Mouse (Mus musculus) intestine, postnatal 0 days (tissue): ENCODE data around the gene Trpv4. TPM values are rescaled to one million over a fixed set of nuclear protein-coding genes. Genes with fewer than 3 reads are reported as not detected.

Experiments
- ATAC-seq: fragments of 200-750 bp; cut with Nextera tagmentation; 2 replicates; pipeline ENCODE4 v1.8.0; 2017; ENCODE audit warnings: mild to moderate bottlenecking, moderate TSS enrichment, moderate library complexity
- H3K27ac ChIP-seq: fragments of 300-500 bp; sonication (generic); 2 replicates; pipeline ENCODE4 v1.5.1; 2014; ENCODE audit warnings: mild to moderate bottlenecking, low read depth, low read length, moderate library complexity
- H3K27me3 ChIP-seq: fragments of 300-500 bp; sonication (generic); replicated peaks from 2 replicates; pipeline ENCODE4 v1.6.1; 2014; ENCODE audit warnings: low read length, mixed read lengths; ENCODE audit not compliant: control insufficient read depth, insufficient read depth
- H3K36me3 ChIP-seq: fragments of 300-500 bp; sonication (generic); 2 replicates; pipeline ENCODE4 v1.6.1; 2014; ENCODE audit warnings: mild to moderate bottlenecking, moderate library complexity; ENCODE audit not compliant: control insufficient read depth, insufficient read depth
- H3K4me1 ChIP-seq: fragments of 300-500 bp; sonication (generic); replicated peaks from 2 replicates; pipeline ENCODE4 v1.6.1; 2014; ENCODE audit warnings: antibody characterized with exemption, low read length, mixed read lengths; ENCODE audit not compliant: control insufficient read depth, insufficient read depth
- H3K4me2 ChIP-seq: fragments of 300-500 bp; sonication (generic); replicated peaks from 2 replicates; pipeline ENCODE4 v1.6.1; 2014; ENCODE audit warnings: low read depth, mild to moderate bottlenecking, moderate library complexity
- H3K4me3 ChIP-seq: fragments of 300-500 bp; sonication (generic); 2 replicates; pipeline ENCODE4 v1.5.1; 2014; ENCODE audit warnings: low read depth, low read length
- H3K9ac ChIP-seq: fragments of 300-500 bp; sonication (generic); 2 replicates; pipeline ENCODE4 v1.6.1; 2014; ENCODE audit warnings: mild to moderate bottlenecking, low read depth, low read length
- H3K9me3 ChIP-seq: fragments of 300-500 bp; sonication (generic); 2 replicates; pipeline ENCODE4 v1.6.1; 2016; ENCODE audit warnings: mixed run types; ENCODE audit not compliant: control insufficient read depth
- CTCF ChIP-seq: sonication (generic); IDR thresholded peaks from 2 replicates; pipeline ENCODE4 v1.5.1; 2016; ENCODE audit warnings: low read depth, mild to moderate bottlenecking, control low read depth, antibody characterized with exemption, moderate library complexity
- WGBS: fragments of 180-500 bp; shearing (Covaris S2); extraction: QIAGEN DNeasy Blood & Tissue Kit; methylation state at CpG from one replicate; pipeline ENCODE4 v1.1.7; 2014; 5-methylcytosine and 5-hydroxymethylcytosine counted together
- polyA plus RNA-seq: library from polyadenylated mRNA; unstranded; fragments of >200 nt; fragmentation: Nextera tagmentation; extraction: Ambion mirVana; gene quantifications from 2 replicates; pipeline ENCODE4 v1.2.1, GENCODE M21; 2015

Gene Trpv4
- polyA plus RNA-seq, 1 experiment from 2014 or later, result 0.70 TPM

DNA sequence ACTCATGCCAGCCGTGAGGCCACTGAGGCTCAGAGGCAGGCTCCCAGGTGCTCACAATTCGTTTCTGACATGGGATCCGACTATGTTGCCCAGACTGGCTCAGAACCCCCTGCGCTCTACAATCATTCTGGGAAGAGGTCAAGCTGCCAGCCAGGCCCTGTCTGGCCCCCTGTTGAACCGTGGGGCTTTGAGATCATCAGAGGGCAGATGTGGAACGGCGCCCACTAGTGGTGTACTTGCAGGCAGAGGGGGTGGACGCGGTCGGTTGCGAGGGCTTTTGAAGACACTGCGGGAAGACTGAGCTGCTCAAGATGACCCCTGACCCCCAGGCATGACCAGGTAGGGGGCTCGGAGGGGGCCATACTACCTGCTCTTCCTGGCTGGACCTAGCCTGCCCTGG, 14.9 kb upstream of the Trpv4 start:
- Histone ChIP-seq H3K36me3 (peaks cover 45% of the 10 kb centered on the region), H3K4me3 (no peak overlapping the region), H3K27me3 (no peaks in the 10 kb centered on the region), H3K4me1 (no peaks in the 10 kb centered on the region), H3K9me3 (no peaks in the 10 kb centered on the region), H3K4me2 (no peak overlapping the region), H3K27ac (no peak overlapping the region), H3K9ac (no peak overlapping the region)
- no peak for ATAC-seq
- peak; percentile 34; the same call in 1 of the 2 replicates for TF ChIP-seq CTCF
- 93% methylated on average over 13 of the region's 13 CpGs for WGBS

DNA sequence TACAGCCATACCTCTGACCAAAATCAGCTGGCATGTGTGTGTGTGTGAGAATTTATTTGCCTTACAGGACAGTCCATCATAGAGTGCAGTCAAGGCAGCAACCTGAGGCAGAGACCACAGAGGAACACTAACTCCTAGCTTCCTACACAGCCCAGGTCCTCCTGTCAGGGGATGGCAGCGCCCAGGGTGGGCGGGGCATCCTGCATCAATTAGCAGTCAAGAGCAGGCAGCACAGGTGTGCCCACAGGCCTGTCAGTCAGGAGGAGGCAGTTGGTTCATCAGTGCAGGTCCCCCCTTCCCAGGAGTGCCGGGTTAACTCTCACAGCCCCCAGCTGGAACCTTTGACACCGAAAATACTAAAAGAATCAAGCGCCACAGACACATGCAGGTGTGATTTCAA, 10.8 kb upstream of the Trpv4 start:
- H3K4me1 ChIP-seq, result no peaks in the 10 kb centered on the region
- ATAC-seq, result no peak
- no peaks in the 10 kb centered on the region for H3K9me3 ChIP-seq
- H3K27ac ChIP-seq, result no peak overlapping the region
- peaks cover 17% of the 10 kb centered on the region for H3K36me3 ChIP-seq
- no peaks in the 10 kb centered on the region for H3K27me3 ChIP-seq
- H3K4me2 ChIP-seq, result no peak overlapping the region
- 89% methylated on average over 5 of the region's 5 CpGs for whole genome bisulfite sequencing
- no peak for TF ChIP-seq CTCF
- no peak overlapping the region for H3K4me3 ChIP-seq
- H3K9ac ChIP-seq, result no peak overlapping the region

DNA sequence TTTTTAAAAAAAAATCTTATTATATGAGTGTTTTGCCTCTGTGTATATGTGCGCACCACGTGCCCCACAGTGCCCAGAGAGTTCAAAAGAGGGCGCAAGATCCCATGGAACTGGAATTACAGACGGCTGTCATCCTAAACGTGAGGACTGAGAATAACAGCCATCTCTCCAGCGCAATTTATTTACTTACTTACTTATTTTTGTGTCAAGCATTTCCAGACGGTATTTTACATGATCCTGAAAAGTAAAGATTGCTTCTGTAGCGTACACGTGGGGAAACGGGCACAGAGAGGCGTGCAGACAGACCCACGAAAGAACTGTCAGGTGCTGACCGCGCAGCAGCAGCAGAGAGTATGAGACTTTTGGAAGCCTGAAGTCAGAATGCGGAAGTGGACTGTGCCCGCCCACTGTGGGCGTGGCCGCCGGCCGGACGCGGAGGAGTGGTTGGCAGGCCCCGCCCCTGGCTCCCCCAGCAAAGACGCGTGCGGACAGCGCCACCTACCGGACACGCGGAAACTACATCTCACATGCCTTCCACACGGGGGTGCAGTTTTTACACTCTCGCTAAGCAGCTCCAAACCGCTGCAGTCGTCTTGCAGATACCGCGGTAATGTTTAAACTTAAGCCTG, 9.1 kb upstream of the Trpv4 start:
- H3K9ac ChIP-seq, result no peak overlapping the region
- peak; percentile 100 for TF ChIP-seq CTCF
- H3K27me3 ChIP-seq, result no peaks in the 10 kb centered on the region
- H3K4me3 ChIP-seq, result peak overlapping the region; percentile 13
- WGBS, result 3% methylated on average over 36 of the region's 36 CpGs
- H3K4me2 ChIP-seq, result peak overlapping the region; percentile 56
- H3K27ac ChIP-seq, result peak overlapping the region; percentile 17
- no peaks in the 10 kb centered on the region for H3K9me3 ChIP-seq
- no peaks in the 10 kb centered on the region for H3K4me1 ChIP-seq
- ATAC-seq, result peak; percentile 92
- H3K36me3 ChIP-seq, result peaks cover 12% of the 10 kb centered on the region; the same call in 1 of the 2 replicates

DNA sequence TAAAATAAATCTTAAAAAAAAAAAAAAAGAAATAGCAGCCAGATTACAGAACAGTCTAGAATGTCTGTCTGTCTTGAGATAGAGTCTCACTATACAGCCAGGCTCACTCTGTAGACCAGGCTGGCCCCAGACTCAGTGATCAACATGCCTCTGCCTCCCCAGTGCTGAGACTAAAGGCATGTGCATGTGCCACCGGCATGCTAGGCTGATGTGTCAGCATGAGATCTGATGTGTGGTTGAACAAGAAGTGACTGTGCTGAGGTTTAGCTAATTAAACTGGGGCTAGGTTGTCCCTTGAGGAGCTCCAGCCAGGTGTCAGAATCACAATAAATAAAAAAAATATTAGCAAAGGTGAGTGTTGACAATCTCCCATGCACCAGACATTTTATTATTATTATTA, 8.4 kb upstream of the Trpv4 start:
- no peaks in the 10 kb centered on the region for H3K27me3 ChIP-seq
- H3K4me1 ChIP-seq, result no peaks in the 10 kb centered on the region
- H3K4me3 ChIP-seq, result no peak overlapping the region
- H3K27ac ChIP-seq, result no peak overlapping the region
- no peak overlapping the region for H3K9ac ChIP-seq
- TF ChIP-seq CTCF, result no peak
- WGBS, result 66% methylated on average over 1 of the region's 1 CpGs
- no peaks in the 10 kb centered on the region for H3K9me3 ChIP-seq
- H3K4me2 ChIP-seq, result no peak overlapping the region
- ATAC-seq, result no peak
- H3K36me3 ChIP-seq, result peaks cover 12% of the 10 kb centered on the region; the same call in 1 of the 2 replicates

DNA sequence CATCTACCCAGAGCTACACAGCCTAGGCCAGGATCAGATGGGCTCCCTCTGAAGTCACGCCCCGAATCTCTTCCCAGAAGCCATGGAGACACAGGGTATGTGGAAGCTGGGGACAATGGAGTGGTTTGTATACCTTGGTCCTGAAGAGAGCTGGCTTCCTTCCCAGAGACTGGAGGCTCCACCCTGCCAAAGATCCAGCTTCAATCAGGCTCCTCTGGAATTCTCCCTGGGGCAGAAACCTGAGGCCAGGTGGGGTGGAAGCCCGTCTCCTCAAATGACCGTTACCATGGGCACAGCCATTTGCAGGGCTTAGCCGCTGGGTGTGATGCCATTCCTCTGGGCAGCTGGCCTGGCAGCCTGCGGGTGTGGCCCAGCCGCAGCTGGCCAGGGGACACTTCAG, 6.5 kb upstream of the Trpv4 start:
- Histone ChIP-seq H3K9ac (no peak overlapping the region), H3K9me3 (no peaks in the 10 kb centered on the region), H3K27me3 (no peaks in the 10 kb centered on the region), H3K36me3 (peaks cover 4% of the 10 kb centered on the region; the same call in 1 of the 2 replicates), H3K27ac (no peak overlapping the region), H3K4me2 (no peak overlapping the region), H3K4me1 (no peaks in the 10 kb centered on the region), H3K4me3 (no peak overlapping the region)
- no peak for TF ChIP-seq CTCF
- no peak for ATAC-seq
- WGBS, result 76% methylated on average over 7 of the region's 7 CpGs

DNA sequence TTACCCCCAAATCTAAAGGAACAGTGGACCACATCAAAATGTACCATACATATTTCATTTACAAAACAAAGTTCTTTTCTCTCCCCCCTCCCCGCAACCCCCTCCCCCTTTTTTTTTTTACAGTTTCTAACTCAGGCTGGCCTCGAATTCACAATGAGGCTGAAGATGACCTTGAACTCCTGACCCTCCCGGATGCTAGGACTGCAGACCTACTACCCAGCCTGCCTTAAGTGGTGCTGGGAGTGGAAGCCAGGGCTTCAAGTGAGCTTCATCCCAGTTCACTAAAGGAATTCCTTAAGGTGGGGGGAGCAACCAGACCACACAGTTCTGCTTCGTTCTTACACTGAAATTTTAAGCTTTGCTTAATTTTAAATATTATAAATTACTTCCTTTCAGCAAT, 5.9 kb upstream of the Trpv4 start:
- Histone ChIP-seq H3K36me3 (no peaks in the 10 kb centered on the region), H3K27ac (no peak overlapping the region), H3K27me3 (0 out of 2 replicates have a peak, but pooled peaks cover 3% of the 10 kb centered on the region), H3K4me1 (no peaks in the 10 kb centered on the region), H3K9me3 (no peaks in the 10 kb centered on the region), H3K4me3 (no peak overlapping the region), H3K9ac (no peak overlapping the region), H3K4me2 (no peak overlapping the region)
- TF ChIP-seq CTCF, result no peak
- ATAC-seq, result no peak
- WGBS, result 69% methylated on average over 4 of the region's 4 CpGs
